Mouse (Mus musculus) MEL (cell line): Measurements from ENCODE around the gene Gpr137.

Experiments
- CHD2 ChIP-seq: IDR thresholded peaks from 2 replicates; pipeline ENCODE4 v1.6.1; 2011; ENCODE audit warnings: low read length, improper control_type of control experiment
- CTCF ChIP-seq, 3 experiments: IDR thresholded peaks in 2 of 3; conservative IDR thresholded peaks in 1 of 3; 2 replicates each; pipeline ENCODE4 v1.5.1; 2011 to 2012; ENCODE audit warnings: low read length in 3 of 3, low read depth in 2 of 3, mild to moderate bottlenecking in 2 of 3, improper control_type of control experiment in 1 of 3, inconsistent platforms in 1 of 3, mixed read lengths in 1 of 3, moderate library complexity in 1 of 3; ENCODE audit not compliant: control insufficient read depth in 1 of 3, insufficient read depth in 1 of 3, poor library complexity in 1 of 3, severe bottlenecking in 1 of 3
- JUND ChIP-seq: IDR thresholded peaks from 2 replicates; pipeline ENCODE4 v1.6.1; 2011; ENCODE audit warnings: low read depth, mild to moderate bottlenecking, improper control_type of control experiment, low read length
- MAFK ChIP-seq: IDR thresholded peaks from 2 replicates; pipeline ENCODE4 v1.6.1; 2011; ENCODE audit warnings: low read depth, mild to moderate bottlenecking, low read length, improper control_type of control experiment, borderline replicate concordance
- MAX ChIP-seq: IDR thresholded peaks from 2 replicates; pipeline ENCODE4 v1.6.1; 2011; ENCODE audit warnings: low read length, improper control_type of control experiment
- NRF1 ChIP-seq: IDR thresholded peaks from 2 replicates; pipeline ENCODE4 v1.6.1; 2014; ENCODE audit warnings: low read depth, mild to moderate bottlenecking, inconsistent platforms, low read length, improper control_type of control experiment, moderate library complexity; ENCODE audit not compliant: poor library complexity, insufficient read depth, severe bottlenecking
- POLR2A ChIP-seq, 2 experiments: IDR thresholded peaks; 2 replicates each; pipeline ENCODE4 v1.6.1; 2011 to 2012; ENCODE audit warnings: low read length in 2 of 2, mild to moderate bottlenecking in 2 of 2, control low read depth in 1 of 2, improper control_type of control experiment in 1 of 2, low read depth in 1 of 2, moderate library complexity in 1 of 2; ENCODE audit not compliant: control insufficient read depth in 1 of 2, insufficient read depth in 1 of 2, poor library complexity in 1 of 2
- POLR2AphosphoS5 ChIP-seq: IDR thresholded peaks from 2 replicates; pipeline ENCODE4 v1.6.1; 2012; ENCODE audit warnings: low read depth, borderline replicate concordance, mild to moderate bottlenecking, inconsistent platforms, low read length, moderate library complexity, mixed read lengths
- ZNF384 ChIP-seq: IDR thresholded peaks from 2 replicates; pipeline ENCODE4 v1.6.1; 2012; ENCODE audit warnings: low read depth, mild to moderate bottlenecking, inconsistent platforms, low read length, improper control_type of control experiment

DNA sequence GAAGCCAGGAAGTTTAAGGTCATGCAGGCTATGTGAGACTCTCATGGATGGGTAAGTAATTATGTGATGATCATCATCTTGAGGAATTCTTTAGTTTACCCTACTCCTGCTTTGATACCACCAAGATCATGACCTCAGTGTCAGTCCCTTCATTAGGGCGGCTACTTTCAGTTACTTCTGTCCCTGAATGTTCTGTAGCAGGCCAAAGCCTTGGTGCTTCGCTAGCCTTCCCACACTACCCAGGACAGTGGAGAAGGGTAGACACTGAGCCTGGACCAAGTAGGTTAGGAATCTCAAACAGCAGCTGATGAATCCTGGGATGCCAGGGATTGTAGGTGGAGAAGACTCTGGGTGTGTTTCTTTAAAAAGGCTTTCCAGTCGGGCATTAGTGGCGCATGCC is 39.2 kb upstream of the Gpr137 start:
- TF ChIP-seq ZNF384 (no peak), MAX (no peak), NRF1 (no peak), MAFK (no peak), POLR2A (IDR thresholded peaks at IDR 0.05; ENCODE audit: control insufficient read depth in 1 of 2, insufficient read depth in 1 of 2, low read depth in 1 of 2, low read length in 2 of 2, poor library complexity in 1 of 2) (no peak), CTCF (IDR thresholded peaks at IDR 0.05 in 2 of 3, conservative IDR thresholded peaks at IDR 0.05 in 1 of 3; ENCODE audit: control insufficient read depth in 1 of 3, insufficient read depth in 1 of 3, low read depth in 2 of 3, low read length in 3 of 3, poor library complexity in 1 of 3, severe bottlenecking in 1 of 3) (no peak), JUND (no peak), CHD2 (no peak), POLR2AphosphoS5 (no peak)
